Mouse (Mus musculus) spleen, embryonic (tissue): ENCODE measurements around the gene Sugt1.

Experiments
- CTCF ChIA-PET: fragments of 350-600 bp; sonication (Branson Sonifier 250); formaldehyde crosslinking; loops from one replicate; lab custom pipeline; 2022; lab: Charles Lee

The Sugt1 gene

DNA sequence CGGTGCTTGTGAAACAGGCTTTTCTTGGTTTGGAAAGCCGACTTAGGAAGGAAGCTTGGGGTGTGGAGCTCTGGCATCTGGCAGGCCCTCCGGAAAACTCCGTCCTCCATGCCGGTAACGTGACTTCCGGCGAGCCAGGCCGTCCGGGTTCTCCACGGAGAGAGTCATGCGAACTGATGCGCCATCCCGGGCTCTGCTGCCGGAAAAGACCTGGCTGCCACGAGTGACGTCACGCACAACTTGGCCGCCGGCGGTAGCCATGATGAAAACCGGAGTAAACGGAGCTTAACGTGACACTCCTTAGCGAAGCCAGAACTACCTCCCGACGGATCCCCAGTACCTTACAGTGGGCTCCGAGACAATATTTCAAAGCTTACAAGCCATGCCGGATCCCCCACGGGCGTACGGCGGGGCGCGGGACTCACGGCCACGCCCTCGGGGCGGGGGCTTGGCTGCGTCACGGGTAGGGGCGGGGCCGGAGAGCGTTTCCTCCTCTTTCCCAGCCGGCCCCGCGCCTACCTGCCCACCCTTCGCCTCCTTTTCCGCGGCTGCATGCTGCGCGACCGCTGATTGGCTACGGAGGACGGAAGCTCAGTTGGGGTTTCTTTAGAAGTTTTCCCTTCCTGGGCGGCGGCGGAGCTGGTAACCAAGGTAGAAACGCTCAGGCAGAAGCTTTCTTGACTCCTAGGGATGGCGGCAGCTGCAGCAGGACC lies at the start of gene Sugt1:
TSS of gene Sugt1 (plus strand) at position 553 of the 713 bp plus-strand sequence.
- CTCF ChIA-PET = interaction anchor here (0.6 to 0.7 kb wide), 3 partner anchors 39 to 118 kb away, joined by 3 read pairs; no protein-coding TSS in a partner anchor

DNA sequence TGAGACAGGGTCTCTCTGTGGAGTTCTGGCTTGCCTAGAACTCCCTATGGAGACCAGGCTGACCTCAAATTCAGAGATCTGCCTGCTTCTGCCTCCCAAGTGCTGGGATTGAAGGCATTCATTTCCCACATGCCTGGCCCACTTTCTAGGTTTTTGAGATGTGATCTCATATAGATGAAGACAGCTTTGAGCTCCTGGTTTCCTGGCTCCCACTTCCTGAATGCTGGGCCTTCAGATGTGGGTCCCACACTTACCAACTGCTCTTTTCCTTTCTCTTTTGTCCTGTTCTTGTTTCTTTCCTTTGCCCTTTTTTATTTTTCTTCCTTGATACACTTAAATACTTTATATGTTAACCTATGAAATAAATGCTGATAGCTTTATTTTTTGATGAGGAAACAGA lies 49.6 kb upstream of the Sugt1 start:
- CTCF ChIA-PET = interaction anchor here (1.4 kb wide), 1 partner anchor 8 kb away, joined by 3 read pairs; no protein-coding TSS in a partner anchor

- CTCF ChIA-PET = interaction anchor here (0.6 to 0.8 kb wide), 3 partner anchors 9 to 191 kb away, joined by 3 to 5 read pairs (median 3); no protein-coding TSS in a partner anchor
These were observed 45.9 kb upstream of the Sugt1 start for GRCm38 (mm10) chr14:79541606-79542005.

- CTCF ChIA-PET = interaction anchor here (0.7 kb wide), 1 partner anchor 14 kb away, joined by 3 read pairs; no protein-coding TSS in a partner anchor
These were observed 38.1 kb upstream of the Sugt1 start for GRCm38 (mm10) chr14:79549343-79549742.

DNA sequence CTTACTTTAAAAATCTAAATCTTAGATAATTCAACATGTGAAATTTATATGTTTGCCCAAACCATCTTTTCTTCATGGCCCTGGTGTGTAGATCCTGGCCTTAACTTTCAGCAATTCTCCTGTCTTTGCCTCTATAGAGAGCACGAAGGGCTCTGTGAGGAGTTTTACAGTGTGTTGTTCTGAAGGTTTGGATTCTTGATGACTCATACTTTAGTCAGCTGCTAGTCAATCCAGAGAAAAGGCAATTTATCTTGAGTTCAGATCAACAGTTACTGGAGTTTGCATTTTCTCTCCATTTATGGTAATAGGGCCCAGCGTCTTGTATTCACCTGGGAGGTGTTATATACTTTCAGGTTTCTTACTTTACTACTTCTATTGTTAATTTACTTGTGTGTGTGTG lies 35.6 kb upstream of the Sugt1 start:
- CTCF ChIA-PET = interaction anchor here (0.7 kb wide), 1 partner anchor 70 kb away, joined by 3 read pairs; no protein-coding TSS in a partner anchor

DNA sequence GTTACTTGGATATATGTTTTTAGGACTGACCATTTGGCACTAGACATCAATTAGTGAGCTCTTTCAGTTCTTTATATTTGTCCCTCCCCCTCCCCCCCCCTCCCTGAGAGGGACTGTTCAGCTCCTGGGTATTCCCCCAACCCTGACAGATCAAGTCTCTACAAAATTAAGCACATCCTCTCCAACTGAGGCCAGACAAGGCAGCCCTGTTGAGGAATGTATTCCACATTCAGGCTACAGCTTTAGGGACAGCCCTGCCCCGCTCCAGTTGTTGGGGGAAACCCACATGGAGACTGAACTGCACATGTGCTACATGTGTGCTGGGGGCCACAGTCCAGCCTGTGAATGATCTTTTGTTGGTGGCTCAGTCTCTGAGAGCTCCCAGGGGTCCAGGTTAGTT lies 34.6 kb upstream of the Sugt1 start:
- CTCF ChIA-PET = interaction anchor here (0.6 to 1.2 kb wide), 5 partner anchors 20 to 71 kb away, joined by 3 read pairs; no protein-coding TSS in a partner anchor

DNA sequence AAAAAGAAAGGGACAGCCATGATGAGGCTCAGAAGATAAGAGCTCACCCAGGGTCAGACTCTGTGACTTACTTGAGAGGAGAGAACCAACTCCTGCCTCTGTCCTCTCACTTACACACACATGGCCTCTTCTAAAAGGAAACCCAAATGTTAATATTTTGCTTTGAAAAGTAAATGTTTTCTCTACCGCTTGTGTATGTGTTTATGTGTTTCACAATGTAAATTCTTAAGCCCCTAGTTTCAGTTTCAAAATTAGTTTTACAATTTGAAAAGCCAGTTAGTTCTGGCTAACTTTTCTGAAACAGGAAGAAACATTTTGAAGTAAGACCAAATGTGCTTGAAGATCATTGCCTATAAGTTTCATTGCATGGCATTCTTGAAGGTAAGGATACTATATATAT lies 29.7 kb upstream of the Sugt1 start:
- CTCF ChIA-PET = no interaction called here

DNA sequence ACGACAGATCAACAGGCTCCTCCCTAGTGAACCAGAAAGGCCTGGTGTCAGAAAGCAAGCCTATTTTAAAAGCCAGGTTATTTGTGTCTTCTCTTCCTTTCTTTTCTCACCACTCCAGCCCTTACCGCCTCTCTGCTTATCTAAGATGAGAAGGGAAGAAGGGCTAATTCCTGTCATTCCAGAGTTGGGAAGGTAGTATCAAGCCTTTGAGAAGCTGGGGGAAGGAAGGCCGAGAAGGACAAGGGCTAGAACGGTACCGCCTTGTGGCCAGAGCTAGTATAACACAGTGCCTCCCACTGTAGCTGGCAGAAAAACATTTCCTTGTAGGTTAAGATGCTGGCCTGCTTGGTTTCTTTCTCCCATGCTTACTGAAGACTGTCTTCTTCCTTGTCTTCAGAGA lies 24.7 kb upstream of the Sugt1 start:
- CTCF ChIA-PET = interaction anchor here (0.6 to 0.7 kb wide), 3 partner anchors 9 to 31 kb away, joined by 3 to 11 read pairs (median 3); no protein-coding TSS in a partner anchor

DNA sequence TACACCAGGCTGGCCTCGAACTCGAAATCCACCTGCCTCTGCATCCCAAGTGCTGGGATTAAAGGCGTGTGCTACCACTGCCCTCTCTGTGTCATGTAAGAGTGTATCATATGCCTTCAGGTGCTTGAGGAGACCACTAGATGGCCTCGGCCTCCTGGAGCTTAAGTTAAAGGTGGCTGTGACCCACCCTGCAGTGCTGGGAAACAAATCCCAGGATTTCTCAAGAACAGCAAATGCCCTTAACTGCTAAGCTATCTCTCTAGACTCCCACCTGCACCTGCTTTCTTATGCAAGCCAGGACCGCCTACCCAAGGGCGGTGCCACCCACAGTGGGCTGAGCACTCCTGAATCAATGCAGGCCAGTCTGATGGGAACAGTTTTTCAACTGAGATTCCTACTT lies 22.7 kb upstream of the Sugt1 start:
- CTCF ChIA-PET = no interaction called here

DNA sequence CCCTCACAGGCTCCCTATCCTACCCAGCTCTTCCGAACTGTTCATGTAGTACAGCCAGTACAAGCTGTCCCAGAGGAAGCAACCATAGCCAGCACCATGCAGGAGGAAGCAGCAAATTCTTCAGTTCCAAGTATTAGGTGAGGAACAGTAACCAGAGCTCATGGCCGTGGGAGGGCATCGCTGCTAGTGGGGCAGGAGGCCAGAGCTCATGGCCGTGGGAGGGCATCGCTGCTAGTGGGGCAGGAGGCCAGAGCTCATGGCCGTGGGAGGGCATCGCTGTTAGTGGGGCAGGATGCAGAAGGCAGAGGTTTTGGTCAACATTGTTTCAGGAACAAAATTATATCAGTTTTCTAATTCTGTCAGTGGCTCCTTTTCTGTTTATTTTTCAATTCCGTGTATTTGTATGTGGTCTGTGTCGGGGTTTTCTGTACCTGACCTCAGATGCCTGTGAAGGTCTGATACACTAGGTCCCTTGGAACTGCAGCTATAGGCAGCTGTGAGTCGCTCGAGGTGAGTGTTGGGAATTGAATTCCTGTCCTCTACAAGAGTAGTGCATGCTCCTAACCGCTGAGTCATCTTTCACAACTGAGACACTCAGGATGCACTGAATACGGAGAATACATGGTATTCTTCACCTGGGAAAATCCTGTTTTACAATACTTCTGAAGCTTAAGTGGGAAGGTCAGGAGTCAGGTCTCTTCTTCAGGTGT lies 13.9 kb upstream of the Sugt1 start:
- CTCF ChIA-PET = no interaction called here

DNA sequence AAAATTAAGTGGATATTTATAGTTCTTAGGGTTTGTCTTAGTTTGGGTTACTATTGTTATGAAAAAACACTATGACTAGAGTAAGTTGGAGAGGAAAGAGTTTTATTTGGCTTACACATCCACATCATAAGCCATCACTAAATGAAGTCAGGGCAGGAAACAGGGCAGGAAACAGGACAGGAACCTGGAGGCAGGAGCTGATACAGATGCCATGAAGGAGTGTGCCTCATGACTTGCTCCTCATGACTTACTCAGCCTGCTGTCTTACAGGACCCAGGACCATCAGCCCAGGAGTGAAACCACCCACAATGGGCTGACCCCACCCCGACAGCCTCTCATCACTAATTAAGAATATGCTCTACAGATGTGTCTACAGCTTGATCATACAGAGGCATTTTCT lies 13.1 kb upstream of the Sugt1 start:
- CTCF ChIA-PET = no interaction called here

- CTCF ChIA-PET = no interaction called here
These were observed 3.8 kb upstream of the Sugt1 start for GRCm38 (mm10) chr14:79583526-79584245.

DNA sequence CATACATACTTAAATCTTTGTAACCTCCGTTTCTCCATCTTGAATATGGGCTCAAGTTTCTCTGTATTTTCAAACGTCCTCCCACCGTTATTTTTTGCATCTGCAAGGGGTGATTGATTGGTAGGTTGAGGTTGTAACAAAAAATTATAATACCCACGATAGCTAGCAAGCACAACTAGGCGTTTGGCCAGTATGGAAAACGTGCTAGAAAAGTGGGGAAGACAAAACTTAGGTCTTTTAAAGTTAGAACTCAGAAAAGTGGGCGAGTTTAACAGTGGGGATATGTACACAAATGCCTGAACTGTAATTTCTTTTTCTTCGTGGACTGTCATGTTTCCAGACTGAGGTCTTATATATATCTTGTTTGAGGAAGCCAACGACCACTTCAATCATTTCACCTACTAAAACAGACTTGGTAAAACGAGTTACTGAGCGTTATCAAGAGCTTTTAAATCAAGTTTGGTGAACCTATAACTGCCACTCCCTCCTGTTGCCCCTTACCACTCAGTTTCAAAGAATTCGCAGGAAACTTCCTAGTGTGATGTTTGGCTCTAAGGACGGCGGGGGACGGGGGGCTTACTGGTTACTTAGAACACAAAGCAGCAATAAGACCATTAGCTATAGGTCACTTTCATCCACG lies 872 bp upstream of the Sugt1 start:
- CTCF ChIA-PET = interaction anchor here (0.7 kb wide), 1 partner anchor 38 kb away, joined by 3 read pairs; no protein-coding TSS in a partner anchor

GRCm38 (mm10) chr14:79587852-79588229 lies 350 bp downstream of the Sugt1 start:
- CTCF ChIA-PET = interaction anchor here (0.6 to 0.7 kb wide), 2 partner anchors 105 to 118 kb away, joined by 3 read pairs; no protein-coding TSS in a partner anchor

- CTCF ChIA-PET = no interaction called here
These were observed 1.1 kb downstream of the Sugt1 start for GRCm38 (mm10) chr14:79588534-79588951.

GRCm38 (mm10) chr14:79589401-79589800 lies 1.9 kb downstream of the Sugt1 start:
- CTCF ChIA-PET = no interaction called here

DNA sequence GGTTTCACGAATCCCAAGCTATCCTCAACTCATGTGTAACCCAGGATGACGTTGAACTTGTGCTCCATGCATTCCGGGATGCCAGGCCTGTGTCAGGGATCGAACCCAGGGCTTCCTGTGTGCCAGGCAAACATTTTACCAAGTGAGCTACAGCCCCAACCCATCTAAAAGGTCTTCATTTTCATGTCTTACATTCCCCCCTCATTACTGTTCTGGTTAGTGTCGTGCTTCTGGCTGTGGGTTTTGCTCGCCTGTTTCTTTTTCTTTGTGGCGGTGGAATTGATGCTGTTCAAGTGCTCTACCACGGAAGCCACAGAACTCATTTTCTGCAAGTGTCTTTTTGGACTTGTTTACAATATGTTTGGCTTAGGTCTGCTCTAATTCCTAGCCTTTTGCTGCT lies 3.4 kb downstream of the Sugt1 start:
- CTCF ChIA-PET = interaction anchor here (0.9 kb wide), 1 partner anchor 28 kb away, joined by 3 read pairs; no protein-coding TSS in a partner anchor

GRCm38 (mm10) chr14:79591611-79592010 lies 4.1 kb downstream of the Sugt1 start:
- CTCF ChIA-PET = no interaction called here

- CTCF ChIA-PET = no interaction called here
These were observed 6.6 kb downstream of the Sugt1 start for GRCm38 (mm10) chr14:79594069-79594468.

DNA sequence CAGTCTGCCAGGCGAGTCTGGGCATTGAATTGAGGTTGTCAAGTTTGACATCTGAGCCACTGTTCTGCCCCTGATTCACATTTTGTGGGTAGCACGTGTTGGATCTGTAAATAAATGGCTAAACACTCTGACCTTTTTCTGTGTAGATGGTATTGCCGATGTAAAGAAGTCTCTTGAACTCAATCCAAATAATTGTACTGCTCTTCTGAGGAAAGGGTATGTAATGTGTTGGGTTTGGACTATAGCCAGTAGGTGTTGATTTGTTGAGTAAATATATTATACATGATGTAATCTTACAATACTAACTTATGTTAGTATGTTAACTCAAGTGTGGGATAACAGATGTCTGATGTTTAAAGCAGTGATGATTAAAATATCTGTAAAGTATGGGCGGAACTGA lies 9.1 kb downstream of the Sugt1 start:
- CTCF ChIA-PET = no interaction called here

DNA sequence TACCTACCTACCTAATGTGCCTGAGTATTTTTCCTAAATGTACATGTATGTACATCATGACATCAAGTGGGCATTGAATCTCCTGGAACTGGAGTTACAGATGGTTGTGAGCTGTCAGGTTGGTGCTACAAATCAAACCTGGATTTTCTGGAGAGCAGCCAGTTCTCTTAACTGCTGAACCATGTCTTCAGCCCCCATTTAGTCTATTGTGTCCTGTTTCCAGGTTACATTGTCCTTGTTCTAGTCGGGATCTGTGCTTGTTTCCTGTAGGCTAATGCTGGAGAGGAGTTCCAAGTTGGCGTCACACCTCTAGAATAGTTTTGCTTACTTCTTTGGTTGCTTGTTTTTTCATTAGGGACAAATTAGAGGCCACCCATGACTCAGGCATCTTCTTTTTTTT lies 18.4 kb downstream of the Sugt1 start:
- CTCF ChIA-PET = no interaction called here
